Mouse (Mus musculus) kidney, adult 2 months (tissue): ENCODE data around the gene Mast3. TPM values are rescaled to one million over a fixed set of nuclear protein-coding genes. Genes with fewer than 3 reads are reported as not detected.
"Not testable (repeated sequence)": the region's sequence is repeated elsewhere in the genome, so short reads cannot be mapped to it uniquely, and the experiment has no call there.

ENCODE experiments used
- DNase-seq: peaks from one replicate; pipeline ENCODE4 v3.0.0; 2021
- H3K27ac ChIP-seq: fragments of 200-500 bp; 2 replicates; pipeline ENCODE4 v1.5.1; 2012; ENCODE audit warnings: low read depth, low read length, control low read depth, inconsistent platforms; ENCODE audit not compliant: insufficient read depth
- H3K27me3 ChIP-seq: fragments of 200-500 bp; replicated peaks from 2 replicates; pipeline ENCODE4 v1.6.1; 2012; ENCODE audit warnings: mild to moderate bottlenecking, moderate library complexity, low read length, inconsistent platforms; ENCODE audit not compliant: control insufficient read depth, insufficient read depth
- H3K36me3 ChIP-seq: fragments of 200-500 bp; 2 replicates; pipeline ENCODE4 v1.6.1; 2012; ENCODE audit warnings: mild to moderate bottlenecking, moderate library complexity, low read length, inconsistent platforms; ENCODE audit not compliant: control insufficient read depth, insufficient read depth
- H3K4me1 ChIP-seq: fragments of 200-500 bp; 2 replicates; pipeline ENCODE4 v1.6.1; 2011; ENCODE audit warnings: low read length; ENCODE audit not compliant: control insufficient read depth, insufficient read depth
- H3K4me3 ChIP-seq: fragments of 200-500 bp; 2 replicates; pipeline ENCODE4 v1.5.1; 2011; ENCODE audit warnings: mild to moderate bottlenecking, low read depth, low read length, control low read depth; ENCODE audit not compliant: insufficient read depth
- CTCF ChIP-seq: fragments of 200-500 bp; conservative IDR thresholded peaks from 2 replicates; pipeline ENCODE4 v1.5.1; 2011; ENCODE audit warnings: low read depth, mild to moderate bottlenecking, control low read depth, low read length, moderate library complexity, mixed read lengths; ENCODE audit not compliant: insufficient read depth, insufficient read length
- POLR2A ChIP-seq: fragments of 200-500 bp; IDR thresholded peaks from one replicate; pipeline ENCODE4 v1.6.1; 2011; ENCODE audit warnings: low read depth, low read length, control low read depth
- WGBS: fragments of 180-500 bp; shearing (Covaris S2); methylation state at CpG from one replicate; pipeline ENCODE4 v1.1.7; 2018; 5-methylcytosine and 5-hydroxymethylcytosine counted together
- polyA plus RNA-seq: library from polyadenylated mRNA; depleted of rRNA; stranded (reverse); fragments of >200 nt; gene quantifications from 2 replicates; pipeline ENCODE4 v1.2.3, GENCODE M21; 2012

The Mast3 gene
- polyA plus RNA-seq, 1 experiment = 25.3 TPM

- H3K27me3 ChIP-seq = no peaks in the 10 kb centered on the region
- H3K36me3 ChIP-seq = no peaks in the 10 kb centered on the region
- WGBS = 82% methylated on average over 7 of the region's 7 CpGs
- TF ChIP-seq CTCF (no peak), POLR2A (no peak)
- H3K27ac ChIP-seq = no peak overlapping the region
- no peak overlapping the region for H3K4me3 ChIP-seq
- no peaks in the 10 kb centered on the region for H3K4me1 ChIP-seq
- no peak for DNase-seq
Observed at GRCm38 (mm10) chr8:70823802-70824201, 18.9 kb upstream of the Mast3 start.

GRCm38 (mm10) chr8:70822594-70822993, 17.7 kb upstream of the Mast3 start:
- WGBS = 98% methylated on average over 3 of the region's 3 CpGs
- H3K27me3 ChIP-seq, H3K4me3 ChIP-seq, DNase-seq, H3K27ac ChIP-seq, H3K4me1 ChIP-seq, H3K36me3 ChIP-seq: not testable (repeated sequence)

GRCm38 (mm10) chr8:70821992-70822391, 17.1 kb upstream of the Mast3 start:
- H3K27me3 ChIP-seq = no peaks in the 10 kb centered on the region
- H3K36me3 ChIP-seq = no peaks in the 10 kb centered on the region
- DNase-seq = no peak
- H3K27ac ChIP-seq = no peak overlapping the region
- WGBS = 40% methylated on average over 11 of the region's 11 CpGs
- H3K4me3 ChIP-seq = no peak overlapping the region
- TF ChIP-seq POLR2A (no peak), CTCF (no peak)
- H3K4me1 ChIP-seq = no peaks in the 10 kb centered on the region

- Histone ChIP-seq H3K36me3 (no peaks in the 10 kb centered on the region), H3K4me3 (no peak overlapping the region), H3K27ac (no peak overlapping the region), H3K4me1 (no peaks in the 10 kb centered on the region), H3K27me3 (no peaks in the 10 kb centered on the region)
- 16% methylated on average over 30 of the region's 30 CpGs for WGBS
- TF ChIP-seq CTCF = peak; percentile 96
- TF ChIP-seq POLR2A = no peak
- peak; percentile 78 for DNase-seq
Observed at GRCm38 (mm10) chr8:70821399-70821962, 16.6 kb upstream of the Mast3 start.

GRCm38 (mm10) chr8:70820101-70820935, 15.5 kb upstream of the Mast3 start:
- Histone ChIP-seq H3K27me3 (no peaks in the 10 kb centered on the region), H3K27ac (no peak overlapping the region), H3K4me3 (peak overlapping the region; percentile 10; the same call in 1 of the 2 replicates), H3K36me3 (no peaks in the 10 kb centered on the region), H3K4me1 (no peaks in the 10 kb centered on the region)
- TF ChIP-seq POLR2A (no peak), CTCF (no peak)
- DNase-seq = peak; percentile 90
- 10% methylated on average over 31 of the region's 31 CpGs for WGBS

GRCm38 (mm10) chr8:70816679-70817078, 11.8 kb upstream of the Mast3 start:
- no peaks in the 10 kb centered on the region for H3K4me1 ChIP-seq
- H3K27ac ChIP-seq = no peak overlapping the region
- H3K36me3 ChIP-seq = no peaks in the 10 kb centered on the region
- peak; percentile 81 for DNase-seq
- TF ChIP-seq POLR2A (no peak), CTCF (no peak)
- no peak overlapping the region for H3K4me3 ChIP-seq
- 13% methylated on average over 30 of the region's 30 CpGs for WGBS
- no peaks in the 10 kb centered on the region for H3K27me3 ChIP-seq

- no peak for DNase-seq
- Histone ChIP-seq H3K36me3 (no peaks in the 10 kb centered on the region), H3K4me1 (no peaks in the 10 kb centered on the region), H3K27ac (no peak overlapping the region), H3K27me3 (no peaks in the 10 kb centered on the region), H3K4me3 (no peak overlapping the region)
- WGBS = 54% methylated on average over 4 of the region's 4 CpGs
- TF ChIP-seq CTCF (no peak), POLR2A (no peak)
Observed at GRCm38 (mm10) chr8:70812885-70813284, 8.0 kb upstream of the Mast3 start.
